Mouse (Mus musculus): Measurements from ENCODE around the gene Zfp541. TPM values are rescaled to one million over a fixed set of nuclear protein-coding genes. Genes with fewer than 3 reads are reported as not detected.

Zfp541 gene
- polyA plus RNA-seq, 1 experiment from 2014 or later = 0.03 TPM

DNA sequence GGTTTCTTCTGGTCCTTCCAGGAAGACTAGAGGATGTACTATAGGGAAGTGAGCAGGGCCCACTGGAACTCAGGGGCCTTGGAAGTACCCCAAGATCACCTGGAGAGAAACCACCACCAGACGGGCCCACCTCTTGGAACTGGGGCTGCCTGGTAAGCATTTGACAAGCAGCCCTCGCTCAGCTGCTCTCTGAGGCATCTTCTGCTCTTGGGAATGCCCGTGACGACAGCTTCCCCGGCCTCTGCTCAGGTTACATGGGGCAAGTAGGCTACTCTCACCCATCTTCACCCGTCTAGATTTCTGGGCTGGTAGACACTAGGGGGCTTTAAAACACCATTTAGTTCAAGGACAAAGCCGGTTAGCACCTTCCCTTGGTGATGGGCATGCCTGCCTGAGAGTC lies 39.5 kb downstream of the Zfp541 start:
- Histone ChIP-seq H3K36me3 (no peaks in the 10 kb centered on the region), H3K4me2 (replicated peaks) (no peak overlapping the region), H3K4me1 (replicated peaks) (peaks cover 23% of the 10 kb centered on the region), H3K27ac (no peak overlapping the region), H3K9me3 (no peaks in the 10 kb centered on the region), H3K4me3 (replicated peaks) (no peak overlapping the region), H3K27me3 (replicated peaks) (no peaks in the 10 kb centered on the region), H3K9ac (no peak overlapping the region)
- 71% methylated on average over 7 of the region's 7 CpGs for WGBS
- ATAC-seq = no peak

GRCm38 (mm10) chr7:16101726-16102475 lies 40.3 kb downstream of the Zfp541 start:
- Histone ChIP-seq H3K9ac (no peak overlapping the region), H3K4me2 (replicated peaks) (no peak overlapping the region), H3K4me1 (replicated peaks) (peaks cover 23% of the 10 kb centered on the region), H3K27ac (no peak overlapping the region), H3K36me3 (no peaks in the 10 kb centered on the region), H3K9me3 (no peaks in the 10 kb centered on the region), H3K4me3 (replicated peaks) (no peak overlapping the region), H3K27me3 (replicated peaks) (no peaks in the 10 kb centered on the region)
- 73% methylated on average over 15 of the region's 15 CpGs for WGBS
- no peak for ATAC-seq

- Histone ChIP-seq H3K27me3 (replicated peaks) (no peaks in the 10 kb centered on the region), H3K4me1 (replicated peaks) (peaks cover 23% of the 10 kb centered on the region), H3K4me2 (replicated peaks) (no peak overlapping the region), H3K9me3 (no peaks in the 10 kb centered on the region), H3K36me3 (peaks cover 4% of the 10 kb centered on the region; the same call in 1 of the 2 replicates), H3K9ac (no peak overlapping the region), H3K27ac (no peak overlapping the region), H3K4me3 (replicated peaks) (no peak overlapping the region)
- ATAC-seq = no peak
- WGBS = 83% methylated on average over 5 of the region's 5 CpGs
Observed at GRCm38 (mm10) chr7:16102686-16103226, 41.1 kb downstream of the Zfp541 start.

GRCm38 (mm10) chr7:16103760-16104159 lies 42.1 kb downstream of the Zfp541 start:
- Histone ChIP-seq H3K27ac (no peak overlapping the region), H3K27me3 (replicated peaks) (no peaks in the 10 kb centered on the region), H3K4me3 (replicated peaks) (no peak overlapping the region), H3K4me2 (replicated peaks) (no peak overlapping the region), H3K36me3 (peaks cover 5% of the 10 kb centered on the region), H3K9me3 (no peaks in the 10 kb centered on the region), H3K9ac (no peak overlapping the region), H3K4me1 (replicated peaks) (peaks cover 23% of the 10 kb centered on the region)
- no peak for ATAC-seq
- WGBS = 79% methylated on average over 6 of the region's 6 CpGs

- no peaks in the 10 kb centered on the region for H3K9me3 ChIP-seq
- no peaks in the 10 kb centered on the region for H3K27me3 ChIP-seq (replicated peaks)
- peaks cover 18% of the 10 kb centered on the region for H3K4me1 ChIP-seq (replicated peaks)
- no peak overlapping the region for H3K27ac ChIP-seq
- no peak overlapping the region for H3K4me2 ChIP-seq (replicated peaks)
- no peak overlapping the region for H3K4me3 ChIP-seq (replicated peaks)
- 93% methylated on average over 7 of the region's 7 CpGs for WGBS
- H3K36me3 ChIP-seq = peaks cover 8% of the 10 kb centered on the region
- no peak for ATAC-seq
- H3K9ac ChIP-seq = no peak overlapping the region
Observed at GRCm38 (mm10) chr7:16104611-16105388, 43.2 kb downstream of the Zfp541 start.

- H3K27ac ChIP-seq = no peak overlapping the region
- no peaks in the 10 kb centered on the region for H3K27me3 ChIP-seq (replicated peaks)
- H3K4me3 ChIP-seq (replicated peaks) = no peak overlapping the region
- no peak overlapping the region for H3K9ac ChIP-seq
- no peaks in the 10 kb centered on the region for H3K4me1 ChIP-seq (replicated peaks)
- H3K9me3 ChIP-seq = no peaks in the 10 kb centered on the region
- no peak for ATAC-seq
- peaks cover 38% of the 10 kb centered on the region for H3K36me3 ChIP-seq
- 90% methylated on average over 9 of the region's 9 CpGs for WGBS
- no peak overlapping the region for H3K4me2 ChIP-seq (replicated peaks)
Observed at GRCm38 (mm10) chr7:16108886-16109542, 47.4 kb downstream of the Zfp541 start.

DNA sequence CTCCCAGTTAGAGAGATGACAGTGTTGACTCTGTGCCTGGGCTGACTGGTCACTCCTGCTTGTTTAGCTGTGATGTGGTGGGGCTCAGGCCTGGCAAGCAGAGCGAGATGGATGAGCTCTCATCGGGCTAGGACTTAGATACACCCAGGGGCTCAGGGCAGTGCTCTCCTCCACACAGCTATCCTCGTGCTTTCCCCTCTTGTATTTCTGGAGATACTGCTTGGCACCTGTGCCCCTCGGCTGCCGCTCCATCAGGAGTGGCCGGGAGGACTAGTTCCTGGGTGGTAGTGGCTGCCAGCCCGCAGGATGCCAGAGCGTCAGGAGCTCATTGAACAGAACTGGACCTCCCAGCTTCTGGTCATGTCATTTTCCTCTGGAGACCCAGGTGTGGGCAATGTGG lies 48.5 kb downstream of the Zfp541 start:
- no peak for ATAC-seq
- H3K9ac ChIP-seq = no peak overlapping the region
- 86% methylated on average over 8 of the region's 8 CpGs for WGBS

DNA sequence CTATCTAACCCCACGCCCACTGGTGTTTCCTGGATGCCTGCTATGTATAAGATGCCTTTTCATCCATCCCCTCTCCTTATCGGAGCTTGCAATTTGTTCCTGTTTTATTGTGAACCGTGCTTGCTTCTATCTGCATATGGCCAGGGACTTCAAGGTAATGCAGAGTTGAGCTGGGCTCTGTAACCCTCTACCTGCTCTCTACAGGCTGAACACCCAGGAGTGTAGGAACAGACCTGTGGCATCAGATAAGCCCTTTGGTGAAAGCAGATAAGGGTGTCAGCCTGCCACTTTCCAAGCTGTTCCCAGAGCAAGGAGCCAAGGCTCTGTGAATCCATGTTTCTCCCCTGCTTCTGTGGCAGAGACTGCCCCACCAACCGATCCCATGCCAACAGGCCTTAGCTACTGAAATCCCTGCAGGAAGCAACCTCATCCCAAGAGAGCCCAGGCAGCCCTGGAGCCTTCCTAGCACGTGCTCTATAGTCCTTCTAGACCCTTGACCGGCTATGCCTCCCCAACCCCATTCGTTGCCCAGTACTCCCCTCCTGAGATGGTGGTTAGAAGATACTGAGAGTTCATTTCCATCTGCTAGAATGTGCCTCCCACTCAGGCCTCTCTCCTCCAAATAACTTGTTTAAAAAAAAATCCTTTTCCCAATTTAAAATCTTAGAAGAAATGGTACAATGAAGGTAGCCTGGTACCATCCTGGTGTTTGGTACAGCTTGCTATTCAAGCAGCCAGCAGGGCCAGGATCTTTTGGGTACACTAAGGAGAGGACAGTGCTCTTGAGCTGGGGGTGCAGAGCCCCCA lies 49.9 kb downstream of the Zfp541 start:
- ATAC-seq = no peak
- 95% methylated on average over 7 of the region's 7 CpGs for WGBS
- peaks cover 44% of the 10 kb centered on the region for H3K36me3 ChIP-seq

More for the DNA sequence above, 48.5 kb downstream of the Zfp541 start:
- no peaks in the 10 kb centered on the region for H3K27me3 ChIP-seq (replicated peaks)
- no peak overlapping the region for H3K4me2 ChIP-seq (replicated peaks)
- no peak overlapping the region for H3K27ac ChIP-seq
- no peaks in the 10 kb centered on the region for H3K4me1 ChIP-seq (replicated peaks)
- H3K4me3 ChIP-seq (replicated peaks) = no peak overlapping the region
- no peaks in the 10 kb centered on the region for H3K9me3 ChIP-seq
- peaks cover 42% of the 10 kb centered on the region for H3K36me3 ChIP-seq

GRCm38 (mm10) chr7:16116418-16116817 lies 54.8 kb downstream of the Zfp541 start:
- Histone ChIP-seq H3K9me3 (no peaks in the 10 kb centered on the region), H3K9ac (no peak overlapping the region), H3K4me1 (replicated peaks) (peaks cover 8% of the 10 kb centered on the region), H3K4me3 (replicated peaks) (no peak overlapping the region), H3K27me3 (replicated peaks) (no peaks in the 10 kb centered on the region), H3K27ac (no peak overlapping the region), H3K4me2 (replicated peaks) (no peak overlapping the region), H3K36me3 (peaks cover 29% of the 10 kb centered on the region)
- no peak for ATAC-seq
- 91% methylated on average over 7 of the region's 7 CpGs for WGBS

More for the DNA sequence above, 49.9 kb downstream of the Zfp541 start:
- Histone ChIP-seq H3K27me3 (replicated peaks) (no peaks in the 10 kb centered on the region), H3K4me1 (replicated peaks) (no peaks in the 10 kb centered on the region), H3K9ac (no peak overlapping the region), H3K4me2 (replicated peaks) (no peak overlapping the region), H3K27ac (no peak overlapping the region), H3K9me3 (no peaks in the 10 kb centered on the region), H3K4me3 (replicated peaks) (no peak overlapping the region)

DNA sequence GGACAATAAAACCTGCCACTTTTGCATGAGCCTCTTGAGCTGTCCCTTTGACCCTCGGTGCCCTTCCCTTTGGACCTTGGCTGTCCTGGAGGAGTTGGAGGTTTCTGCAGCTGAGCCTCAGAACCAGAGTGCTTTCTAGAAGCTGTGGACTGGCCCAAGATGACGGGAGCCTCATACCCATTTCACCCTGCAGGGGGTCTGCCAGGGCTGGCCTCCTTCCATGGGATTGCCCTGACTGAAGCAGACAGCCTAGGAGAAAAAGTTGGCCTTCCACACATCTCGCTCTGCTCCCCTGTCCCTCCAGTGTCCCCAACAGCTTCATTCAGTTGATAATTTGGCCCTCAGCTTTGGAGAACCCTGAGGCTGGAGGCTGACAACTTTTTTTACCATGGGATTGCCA lies 55.5 kb downstream of the Zfp541 start:
- H3K9ac ChIP-seq = no peak overlapping the region
- H3K4me3 ChIP-seq (replicated peaks) = no peak overlapping the region
- ATAC-seq = no peak
- 77% methylated on average over 3 of the region's 3 CpGs for WGBS
- no peaks in the 10 kb centered on the region for H3K9me3 ChIP-seq
- H3K4me1 ChIP-seq (replicated peaks) = peaks cover 8% of the 10 kb centered on the region
- no peaks in the 10 kb centered on the region for H3K27me3 ChIP-seq (replicated peaks)
- H3K4me2 ChIP-seq (replicated peaks) = no peak overlapping the region
- H3K27ac ChIP-seq = no peak overlapping the region
- peaks cover 25% of the 10 kb centered on the region for H3K36me3 ChIP-seq

- peak within 1 kb of the TSS; percentile 70 for H3K4me2 ChIP-seq (replicated peaks)
- peaks cover 8% of the 10 kb centered on the region for H3K4me1 ChIP-seq (replicated peaks)
- no peaks in the 10 kb centered on the region for H3K27me3 ChIP-seq (replicated peaks)
- no peaks in the 10 kb centered on the region for H3K9me3 ChIP-seq
- peak; percentile 93 for ATAC-seq
- peak within 1 kb of the TSS; percentile 73 for H3K4me3 ChIP-seq (replicated peaks)
- peak within 1 kb of the TSS; percentile 68 for H3K9ac ChIP-seq
- H3K36me3 ChIP-seq = peaks cover 7% of the 10 kb centered on the region
- H3K27ac ChIP-seq = peak within 1 kb of the TSS; percentile 84
- 1% methylated on average over 33 of the region's 33 CpGs for WGBS
Observed at GRCm38 (mm10) chr7:16119569-16120261, 58.1 kb downstream of the Zfp541 start, which contains the start of gene Kptn. TSS of gene Kptn (plus strand) at chr7:16119895.
